Mouse (Mus musculus) monocyte, adult 2 months (primary cell): ENCODE measurements around the gene C1ql2.

Experiments used
- DNase-seq, 2 experiments: peaks; one replicate each; pipeline ENCODE4 v3.0.0; 2022; ENCODE audit warnings: low spot score in 2 of 2, low read depth in 1 of 2

C1ql2 gene

DNA sequence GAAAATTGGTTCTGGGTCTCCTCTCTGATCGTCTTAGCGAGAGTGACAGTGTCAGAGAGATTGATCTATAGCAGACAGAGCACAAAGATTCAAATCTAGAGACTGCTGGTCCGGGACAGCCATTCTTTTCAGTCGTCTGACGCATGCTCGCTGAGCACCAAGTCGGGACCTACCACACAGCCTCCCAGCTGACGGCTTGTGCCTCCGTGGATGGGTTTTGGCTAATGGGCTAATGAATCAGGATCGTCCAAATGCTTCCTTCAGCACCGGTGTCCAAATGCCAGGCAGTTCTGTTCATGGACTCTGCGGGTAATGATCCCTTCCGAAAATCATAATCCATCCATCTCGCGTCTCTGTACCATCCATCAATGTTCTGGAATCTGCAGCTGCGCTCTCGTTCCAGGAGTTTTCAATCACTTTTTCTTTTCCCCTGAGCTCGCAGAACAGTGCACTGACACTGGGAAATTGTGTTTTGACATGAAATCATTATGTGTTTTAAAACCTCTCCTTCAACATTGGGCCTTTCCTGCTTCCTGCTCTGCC lies 44.7 kb downstream of the C1ql2 start:
- no peak for DNase-seq

- no peak for DNase-seq
These were observed 49.4 kb downstream of the C1ql2 start for GRCm38 (mm10) chr1:120389734-120390133.

- DNase-seq = no peak
These were observed 50.0 kb downstream of the C1ql2 start for GRCm38 (mm10) chr1:120390336-120390735.
